Mouse (Mus musculus) bone marrow macrophage, adult 2 months (primary cell): ENCODE measurements around the gene Rtn4ip1.

Source experiments
- CTCF ChIP-seq: IDR thresholded peaks from 2 replicates; pipeline ENCODE4 v1.5.1; 2012; ENCODE audit warnings: low read depth, mild to moderate bottlenecking, low read length, moderate library complexity
- POLR2A ChIP-seq: IDR thresholded peaks from 2 replicates; pipeline ENCODE4 v1.6.1; 2012; ENCODE audit warnings: mild to moderate bottlenecking, low read depth, low read length, borderline replicate concordance

- no peak for TF ChIP-seq CTCF
- TF ChIP-seq POLR2A, result no peak
Measured at GRCm38 (mm10) chr10:43982470-43982869, 80.9 kb downstream of the Rtn4ip1 start.
